Mouse (Mus musculus): ENCODE measurements around the gene Clybl.

The Clybl gene

GRCm38 (mm10) chr14:122251346-122251745, 69.8 kb downstream of the Clybl start:
- DNase-seq = no peak

GRCm38 (mm10) chr14:122255562-122256260, 74.2 kb downstream of the Clybl start:
- no peak for DNase-seq

GRCm38 (mm10) chr14:122256261-122256634, 74.7 kb downstream of the Clybl start:
- no peak for DNase-seq

GRCm38 (mm10) chr14:122258297-122258696, 76.8 kb downstream of the Clybl start:
- no peak for DNase-seq

- DNase-seq = no peak
Measured at GRCm38 (mm10) chr14:122261250-122261649, 79.7 kb downstream of the Clybl start.

- DNase-seq = no peak
Measured at GRCm38 (mm10) chr14:122262851-122263659, 81.6 kb downstream of the Clybl start.

- DNase-seq = no peak
Measured at GRCm38 (mm10) chr14:122265214-122265613, 83.7 kb downstream of the Clybl start.

- DNase-seq = no peak
Measured at GRCm38 (mm10) chr14:122267590-122267989, 86.1 kb downstream of the Clybl start.

- no peak for DNase-seq
Measured at GRCm38 (mm10) chr14:122271104-122271746, 89.7 kb downstream of the Clybl start.

GRCm38 (mm10) chr14:122277142-122277541, 95.6 kb downstream of the Clybl start:
- no peak for DNase-seq

GRCm38 (mm10) chr14:122279462-122280308, 98.2 kb downstream of the Clybl start:
- DNase-seq = no peak

GRCm38 (mm10) chr14:122280309-122281071, 99.0 kb downstream of the Clybl start:
- DNase-seq = no peak

- DNase-seq = no peak
Measured at GRCm38 (mm10) chr14:122281072-122281634, 99.6 kb downstream of the Clybl start.

- no peak for DNase-seq
Measured at GRCm38 (mm10) chr14:122283959-122284358, 102.5 kb downstream of the Clybl start.

- no peak for DNase-seq
Measured at GRCm38 (mm10) chr14:122296399-122296798, 114.9 kb downstream of the Clybl start.

GRCm38 (mm10) chr14:122296864-122297263, 115.4 kb downstream of the Clybl start:
- no peak for DNase-seq

GRCm38 (mm10) chr14:122297386-122298109, 116.0 kb downstream of the Clybl start:
- DNase-seq = no peak

- DNase-seq = no peak
Measured at GRCm38 (mm10) chr14:122300261-122300660, 118.8 kb downstream of the Clybl start.

- DNase-seq = no peak
Measured at GRCm38 (mm10) chr14:122303821-122304220, 122.3 kb downstream of the Clybl start.

GRCm38 (mm10) chr14:122305132-122305531, 123.6 kb downstream of the Clybl start:
- no peak for DNase-seq

GRCm38 (mm10) chr14:122312415-122312814, 130.9 kb downstream of the Clybl start:
- DNase-seq = no peak

Data from lung, adult 18-20 months (tissue).